Mouse (Mus musculus) embryo, embryonic 11 days (tissue): ENCODE data around the gene Aacs.
"Not testable (repeated sequence)": the region's sequence is repeated elsewhere in the genome, so short reads cannot be mapped to it uniquely, and the experiment has no call there.

ENCODE experiments used
- DNase-seq: peaks from one replicate; pipeline ENCODE4 v3.0.0-alpha.2; 2015

Aacs gene

GRCm38 (mm10) chr5:125475601-125476285 lies at the start of gene Aacs:
Aacs (plus strand) TSS chr5:125475814.
- peak; percentile 96 for DNase-seq

GRCm38 (mm10) chr5:125426343-125426742 lies 49.3 kb upstream of the Aacs start:
- DNase-seq, result no peak

- not testable (repeated sequence) for DNase-seq
These were observed 43.3 kb upstream of the Aacs start for GRCm38 (mm10) chr5:125432324-125432723.

GRCm38 (mm10) chr5:125433793-125434337 lies 41.7 kb upstream of the Aacs start, which contains the start of gene Dhx37:
Dhx37 (minus strand) TSS chr5:125434121.
- peak; percentile 97 for DNase-seq

- DNase-seq, result not testable (repeated sequence)
These were observed 41.3 kb upstream of the Aacs start for GRCm38 (mm10) chr5:125434347-125434746.

GRCm38 (mm10) chr5:125440583-125441233 lies 34.9 kb upstream of the Aacs start:
- peak; percentile 54 for DNase-seq

- DNase-seq, result peak; percentile 91
These were observed 34.1 kb upstream of the Aacs start, which contains the start of gene Bri3bp for GRCm38 (mm10) chr5:125441234-125442114. Bri3bp (plus strand) TSS chr5:125441568.

- peak; percentile 21 for DNase-seq
These were observed 33.2 kb upstream of the Aacs start for GRCm38 (mm10) chr5:125442136-125442995.

GRCm38 (mm10) chr5:125443335-125443734 lies 32.3 kb upstream of the Aacs start:
- no peak for DNase-seq

- no peak for DNase-seq
These were observed 31.7 kb upstream of the Aacs start for GRCm38 (mm10) chr5:125443915-125444314.

GRCm38 (mm10) chr5:125444554-125444953 lies 31.1 kb upstream of the Aacs start:
- DNase-seq, result no peak

- no peak for DNase-seq
These were observed 29.3 kb upstream of the Aacs start for GRCm38 (mm10) chr5:125446344-125446743.

- DNase-seq, result no peak
These were observed 27.6 kb upstream of the Aacs start for GRCm38 (mm10) chr5:125448026-125448425.

GRCm38 (mm10) chr5:125448631-125449030 lies 27.0 kb upstream of the Aacs start:
- no peak for DNase-seq

- DNase-seq, result no peak
These were observed 26.3 kb upstream of the Aacs start for GRCm38 (mm10) chr5:125449306-125449705.

GRCm38 (mm10) chr5:125452573-125452972 lies 23.0 kb upstream of the Aacs start:
- no peak for DNase-seq

- no peak for DNase-seq
These were observed 19.5 kb upstream of the Aacs start for GRCm38 (mm10) chr5:125456100-125456499.

- DNase-seq, result no peak
These were observed 18.1 kb upstream of the Aacs start for GRCm38 (mm10) chr5:125457538-125457937.

GRCm38 (mm10) chr5:125460574-125460973 lies 15.0 kb upstream of the Aacs start:
- DNase-seq, result no peak

- peak; percentile 47 for DNase-seq
These were observed 13.7 kb upstream of the Aacs start for GRCm38 (mm10) chr5:125461868-125462445.

GRCm38 (mm10) chr5:125465192-125465591 lies 10.4 kb upstream of the Aacs start:
- DNase-seq, result no peak

GRCm38 (mm10) chr5:125465701-125466106 lies 9.9 kb upstream of the Aacs start:
- DNase-seq, result peak; percentile 99
